Mouse (Mus musculus) left cerebral cortex, adult 11 months (tissue): ENCODE results near the gene Ptges.
A peak's percentile ranks its signal among the peaks of the same experiment; 100 is the strongest.

Experiments
- DNase-seq: peaks from one replicate; pipeline ENCODE4 v3.0.0; 2022; ENCODE audit warnings: low spot score

Ptges gene

GRCm38 (mm10) chr2:30899397-30900069 is 30.1 kb downstream of the Ptges start:
- DNase-seq, result no peak

DNA sequence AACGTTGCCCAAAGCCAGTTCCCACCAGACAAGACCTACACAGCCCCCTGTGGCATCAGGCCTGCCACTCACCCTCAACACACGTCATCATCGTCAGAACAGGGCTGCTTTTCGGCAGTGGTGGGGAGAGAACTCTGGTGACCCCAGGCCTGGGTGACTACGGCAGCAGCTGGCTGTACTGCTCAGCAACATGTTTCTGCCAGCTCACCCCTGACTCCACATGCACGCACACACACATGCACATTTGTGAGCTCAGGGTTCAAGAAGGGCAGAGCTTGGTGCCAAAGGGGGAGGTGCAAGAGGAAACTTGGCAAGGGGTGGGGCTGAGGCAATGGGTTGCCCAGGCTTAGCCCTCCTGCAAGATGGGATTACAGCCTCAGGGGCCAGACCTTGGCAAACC is 32.4 kb downstream of the Ptges start:
- no peak for DNase-seq

DNA sequence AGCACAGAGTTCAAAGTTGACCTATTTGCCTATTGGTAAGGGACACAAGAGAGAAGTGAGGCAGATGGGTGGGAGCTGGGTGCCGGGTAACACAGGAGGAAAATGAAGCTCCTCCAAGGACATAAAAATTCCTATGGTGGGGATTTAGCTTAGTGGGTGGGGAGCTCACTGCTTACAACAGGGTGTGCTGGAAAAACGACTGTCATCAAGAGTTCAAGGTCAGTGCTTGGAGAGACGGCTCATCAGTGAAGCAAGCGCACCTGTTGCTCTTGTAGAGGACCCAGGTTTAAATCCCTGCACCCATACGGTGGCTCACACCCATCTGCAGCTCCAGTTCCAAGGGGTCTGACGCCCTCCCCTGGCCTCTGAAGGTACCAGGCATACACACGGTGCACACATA is 35.7 kb downstream of the Ptges start:
- DNase-seq, result no peak

GRCm38 (mm10) chr2:30893399-30893798 is 36.3 kb downstream of the Ptges start:
- DNase-seq, result no peak

- no peak for DNase-seq
Observed at GRCm38 (mm10) chr2:30891002-30891401, 38.7 kb downstream of the Ptges start.

DNA sequence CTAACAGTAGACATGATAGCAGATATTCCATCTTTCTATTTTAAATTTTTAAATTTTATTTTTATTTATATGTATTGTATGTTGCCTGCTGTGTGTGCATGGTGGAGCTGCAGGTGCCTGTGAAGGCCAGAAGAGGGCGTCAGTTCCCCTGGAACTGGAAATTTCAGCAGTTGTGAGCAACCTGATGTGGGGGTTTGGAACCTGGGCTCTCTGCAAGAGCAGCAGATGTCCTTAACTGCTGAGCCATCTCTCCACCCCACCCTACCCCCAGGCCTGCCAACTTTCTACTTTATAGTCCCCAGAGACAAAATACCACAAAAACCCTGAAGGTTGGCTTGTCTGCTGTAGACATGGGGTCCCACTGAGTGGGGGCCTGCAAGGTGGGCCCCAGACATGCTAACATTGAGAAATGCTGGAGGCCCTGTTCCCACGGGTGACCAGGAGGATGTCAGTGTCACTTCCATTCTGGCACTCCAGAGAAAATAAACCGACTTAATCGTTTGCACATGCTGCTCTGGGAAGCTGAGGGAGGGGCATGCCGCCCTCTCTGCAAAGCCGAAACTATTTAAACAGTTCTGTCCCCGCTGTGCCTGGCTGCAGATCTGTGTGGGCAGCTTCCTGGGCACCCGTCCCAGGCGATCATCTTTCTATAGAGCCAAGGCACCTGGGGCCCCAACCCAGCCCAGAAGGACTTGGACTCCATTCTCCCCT is 44.1 kb downstream of the Ptges start:
- peak; percentile 47 for DNase-seq

DNA sequence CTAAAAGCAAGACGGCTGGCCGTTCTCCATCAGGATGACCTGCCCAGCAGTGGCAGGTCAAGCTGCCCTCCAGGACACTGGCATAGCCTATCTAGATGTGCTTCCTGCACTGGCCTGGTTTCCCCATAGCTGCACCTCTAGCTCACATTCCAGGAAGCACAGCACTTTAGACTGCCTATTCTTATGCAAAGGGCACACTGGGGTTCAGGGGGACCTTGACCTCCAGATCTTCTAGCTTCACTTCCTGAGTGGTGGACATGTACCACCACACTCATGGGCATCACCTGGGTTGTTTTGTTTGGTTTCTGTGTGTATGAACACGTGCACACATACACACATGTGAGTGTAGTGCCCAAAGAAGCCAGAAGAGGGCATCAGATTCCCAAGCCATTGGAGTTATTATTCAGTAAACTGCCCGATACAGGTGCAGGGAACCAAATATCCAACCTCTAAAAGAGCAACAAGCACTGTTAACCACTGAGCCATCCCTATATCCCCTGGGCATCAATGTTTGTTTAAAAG is 44.8 kb downstream of the Ptges start:
- no peak for DNase-seq

DNA sequence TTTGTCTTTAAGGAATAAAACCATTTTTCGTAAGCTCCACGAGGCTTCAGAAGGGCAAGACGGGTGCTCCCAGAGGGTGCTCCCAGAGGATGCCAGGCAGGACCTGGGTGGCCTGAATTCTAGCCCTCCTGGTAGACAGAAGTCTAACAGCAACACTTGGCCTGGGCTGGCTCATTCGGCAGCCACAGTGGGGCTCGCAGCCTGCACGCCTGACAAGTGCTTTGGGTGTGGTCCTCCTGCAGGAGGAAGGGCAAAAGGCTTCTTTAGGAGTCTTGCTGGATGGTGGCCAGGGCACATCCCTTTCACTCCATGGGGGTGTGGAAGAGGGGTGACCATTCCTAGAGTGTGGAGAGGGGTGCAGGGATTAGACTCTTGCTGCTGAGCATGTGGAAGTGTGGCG is 48.4 kb downstream of the Ptges start:
- no peak for DNase-seq

DNA sequence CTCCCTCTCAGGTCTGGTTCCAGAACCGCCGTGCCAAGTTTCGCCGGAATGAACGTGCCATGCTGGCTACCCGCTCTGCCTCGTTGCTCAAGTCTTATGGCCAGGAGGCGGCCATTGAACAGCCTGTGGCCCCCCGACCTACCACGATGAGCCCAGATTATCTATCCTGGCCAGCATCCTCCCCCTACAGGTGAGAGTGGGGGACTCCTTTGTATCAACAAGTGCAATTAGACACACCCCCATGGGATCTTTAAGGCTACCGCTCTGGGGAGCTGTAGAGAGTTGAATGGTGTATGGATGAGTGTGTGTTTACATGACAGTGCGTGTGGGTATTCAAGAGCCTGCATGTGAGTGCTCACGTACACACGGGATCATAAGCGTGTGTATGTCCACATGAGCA is 50.2 kb downstream of the Ptges start:
- no peak for DNase-seq

DNA sequence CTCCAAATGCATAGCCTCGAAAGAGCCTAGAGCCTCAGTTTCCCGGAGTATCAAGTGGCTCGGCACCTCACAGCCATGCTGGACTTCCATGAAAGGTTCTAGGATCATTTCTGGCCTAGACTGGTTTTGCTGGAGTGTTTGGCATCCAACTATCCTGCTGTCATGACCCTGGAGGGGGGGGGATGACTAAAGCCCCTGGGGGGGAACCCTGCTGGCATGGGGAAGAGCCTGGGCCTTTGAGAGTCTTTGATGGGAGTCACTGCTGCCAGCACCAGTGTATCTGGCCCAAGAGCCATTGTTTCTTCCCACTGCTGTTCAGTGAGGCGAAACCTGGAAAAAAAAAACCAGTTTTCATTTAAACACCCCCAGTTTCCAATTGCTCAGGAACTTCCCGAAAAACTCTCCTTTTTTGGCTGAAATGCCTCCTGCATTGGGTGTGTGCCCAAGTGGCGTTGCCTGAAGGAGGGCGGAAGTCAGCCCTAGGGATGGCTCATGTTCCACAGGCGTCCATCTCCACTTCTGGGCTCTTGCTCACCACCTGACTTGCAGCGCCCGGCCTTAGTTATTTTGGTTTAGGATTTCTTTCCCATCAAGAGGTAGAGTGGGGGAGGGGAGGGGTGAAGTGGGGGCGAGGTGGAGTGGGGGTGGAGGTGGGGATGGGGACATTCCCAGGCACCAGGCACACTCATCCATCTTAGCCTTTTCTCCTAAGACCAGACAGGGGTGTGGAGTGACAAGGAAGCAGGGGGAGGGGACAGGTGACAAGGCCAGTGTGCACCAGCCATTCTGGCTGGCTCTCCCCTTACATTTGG is 53.8 kb downstream of the Ptges start:
- no peak for DNase-seq

DNA sequence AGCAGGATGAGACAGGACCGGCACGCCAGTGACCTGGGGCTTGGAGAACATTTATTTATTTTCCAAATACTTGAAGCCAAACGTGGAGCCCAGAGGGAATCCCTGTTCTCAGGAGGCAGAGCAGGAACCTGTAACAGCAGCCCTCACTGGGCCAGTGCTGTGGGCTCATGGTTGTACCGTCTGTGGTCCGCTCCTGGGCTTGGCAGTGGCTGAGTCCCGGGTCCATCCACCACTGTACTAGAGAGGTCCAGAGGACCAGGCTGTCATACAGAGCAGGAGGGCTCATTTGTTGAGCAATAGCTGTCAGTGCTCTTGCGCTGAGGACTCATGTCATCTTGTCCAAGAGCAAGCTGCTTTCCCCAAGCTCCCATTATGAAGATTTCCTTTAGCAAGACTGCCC is 54.6 kb downstream of the Ptges start:
- no peak for DNase-seq

DNA sequence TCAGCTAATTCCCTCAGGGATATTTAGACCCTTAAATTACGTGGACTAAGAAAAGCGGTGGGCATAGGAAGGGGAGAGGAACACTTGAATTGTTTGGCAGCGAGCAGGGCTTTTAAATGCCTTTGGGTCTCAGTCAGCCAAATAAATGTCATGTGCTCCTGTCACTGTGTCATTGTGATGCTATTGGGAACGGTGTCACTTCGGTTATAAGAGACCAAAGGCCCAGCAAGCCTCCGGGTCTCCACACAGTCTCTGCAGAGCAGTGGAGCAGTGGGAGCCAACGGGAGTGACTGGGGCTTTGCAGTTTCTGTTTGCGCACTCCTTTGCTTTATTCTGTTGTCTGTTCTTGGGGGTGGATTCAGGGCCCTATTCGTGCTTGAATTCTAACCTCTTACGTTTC is 55.2 kb downstream of the Ptges start:
- no peak for DNase-seq

GRCm38 (mm10) chr2:30872669-30873068 is 57.0 kb downstream of the Ptges start:
- no peak for DNase-seq

GRCm38 (mm10) chr2:30870863-30871262 is 58.8 kb downstream of the Ptges start:
- DNase-seq, result no peak

- no peak for DNase-seq
Observed at GRCm38 (mm10) chr2:30865426-30865825, 64.2 kb downstream of the Ptges start.

DNA sequence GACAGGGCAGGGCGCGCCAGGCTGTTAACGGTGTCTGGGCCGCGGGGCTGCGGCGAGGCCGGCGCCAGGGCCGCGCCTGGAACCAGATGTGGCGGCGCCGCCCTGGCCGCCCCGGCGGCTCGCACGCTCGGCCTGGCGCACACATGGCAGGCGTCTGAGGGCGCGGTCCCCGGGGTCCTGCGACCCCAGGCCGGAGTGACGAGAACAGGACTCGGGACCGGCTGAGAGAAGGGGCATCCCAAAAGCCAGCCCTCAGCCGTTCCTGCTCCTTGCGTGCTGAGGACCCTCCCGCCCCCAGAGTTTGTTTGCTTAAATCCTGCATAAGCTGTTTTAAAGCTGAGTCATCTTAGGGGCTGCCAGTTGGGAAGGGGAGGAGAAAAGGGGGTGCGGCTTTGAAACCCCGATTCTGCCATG is 64.7 kb downstream of the Ptges start:
- no peak for DNase-seq

DNA sequence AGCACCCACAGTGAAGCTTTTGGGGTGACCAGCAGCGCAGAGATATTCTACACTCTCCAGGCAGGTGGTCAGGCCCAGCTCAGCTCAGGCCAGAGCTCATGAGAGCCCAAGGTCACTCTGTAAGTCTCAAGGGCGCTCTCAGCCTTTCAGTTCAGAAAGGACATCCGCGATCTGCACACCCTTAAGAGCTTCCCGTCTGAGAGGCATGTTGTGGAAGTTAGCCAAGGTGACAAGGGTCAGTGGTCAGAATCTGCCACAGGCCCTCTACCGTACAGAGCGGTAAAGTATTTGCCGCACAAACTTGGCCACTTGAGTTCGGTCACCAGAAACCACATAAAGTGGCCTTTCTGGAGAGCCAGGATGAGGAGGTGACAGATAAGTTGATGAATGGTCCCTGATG is 66.1 kb downstream of the Ptges start:
- no peak for DNase-seq

- no peak for DNase-seq
Observed at GRCm38 (mm10) chr2:30862081-30862480, 67.6 kb downstream of the Ptges start.

DNA sequence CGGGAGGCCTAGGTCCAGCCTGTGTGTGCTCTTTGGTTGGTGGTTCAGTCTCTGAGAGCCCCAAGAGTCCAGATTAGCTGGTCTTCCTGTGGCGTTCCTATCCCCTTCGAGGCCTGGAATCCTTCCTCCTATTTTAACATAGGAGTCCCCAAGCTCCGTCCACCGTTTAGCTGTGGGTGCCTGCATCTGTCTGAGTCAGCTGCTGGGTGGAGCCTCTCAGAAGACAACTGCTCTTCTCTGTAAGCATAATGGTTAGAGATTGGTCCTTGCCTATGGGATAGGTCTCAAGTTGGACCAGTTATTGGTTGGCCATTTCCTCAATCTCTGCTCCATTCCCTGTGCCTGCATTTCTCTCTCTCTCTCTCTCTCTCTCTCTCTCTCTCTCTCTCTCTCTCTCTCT is 69.9 kb downstream of the Ptges start:
- no peak for DNase-seq

DNA sequence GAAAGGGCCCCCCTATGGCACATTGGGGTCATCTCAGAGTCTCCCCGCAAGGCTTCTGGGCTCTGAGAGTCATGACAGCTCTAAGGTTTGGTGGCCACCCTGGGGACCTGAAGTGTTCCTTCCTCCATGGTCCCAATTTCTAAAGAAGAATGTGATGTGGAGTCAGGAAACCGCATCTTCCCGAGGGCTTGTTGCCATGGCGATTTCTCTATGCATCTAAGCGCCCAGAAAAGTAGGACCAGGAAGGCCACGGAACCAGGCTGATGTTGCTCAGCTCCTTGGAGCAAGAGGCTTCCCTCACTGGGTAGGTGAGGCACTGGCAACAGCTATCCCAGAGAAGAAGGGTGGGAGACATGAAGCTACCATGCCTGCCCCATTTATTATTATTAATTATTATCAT is 72.6 kb downstream of the Ptges start:
- no peak for DNase-seq

GRCm38 (mm10) chr2:30852771-30853313 is 76.8 kb downstream of the Ptges start:
- no peak for DNase-seq

DNA sequence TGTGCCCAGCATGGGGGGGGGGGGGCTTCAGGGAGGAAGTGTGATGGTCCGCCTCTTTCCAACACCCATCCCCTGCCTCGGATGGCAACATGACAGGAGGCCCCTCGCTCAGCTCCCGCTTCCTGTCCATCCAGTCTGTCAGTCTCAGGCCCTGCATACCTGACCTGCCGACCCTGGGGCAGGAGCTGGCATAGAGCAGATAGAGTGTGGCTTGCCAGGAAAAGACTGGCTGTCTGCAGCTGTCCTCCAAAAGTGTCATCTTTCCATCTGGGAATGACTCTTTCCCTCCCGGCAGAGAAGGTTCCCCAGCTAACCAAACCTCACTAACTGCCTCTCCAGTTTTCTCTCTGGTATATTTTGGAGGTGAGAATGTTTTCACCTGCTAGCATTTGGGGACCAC is 79.1 kb downstream of the Ptges start:
- no peak for DNase-seq

GRCm38 (mm10) chr2:30848184-30848583 is 81.5 kb downstream of the Ptges start:
- no peak for DNase-seq
